Mouse (Mus musculus): ENCODE data around the gene Odf2.
A peak's percentile ranks its signal among the peaks of the same experiment; 100 is the strongest.

Odf2 gene

DNA sequence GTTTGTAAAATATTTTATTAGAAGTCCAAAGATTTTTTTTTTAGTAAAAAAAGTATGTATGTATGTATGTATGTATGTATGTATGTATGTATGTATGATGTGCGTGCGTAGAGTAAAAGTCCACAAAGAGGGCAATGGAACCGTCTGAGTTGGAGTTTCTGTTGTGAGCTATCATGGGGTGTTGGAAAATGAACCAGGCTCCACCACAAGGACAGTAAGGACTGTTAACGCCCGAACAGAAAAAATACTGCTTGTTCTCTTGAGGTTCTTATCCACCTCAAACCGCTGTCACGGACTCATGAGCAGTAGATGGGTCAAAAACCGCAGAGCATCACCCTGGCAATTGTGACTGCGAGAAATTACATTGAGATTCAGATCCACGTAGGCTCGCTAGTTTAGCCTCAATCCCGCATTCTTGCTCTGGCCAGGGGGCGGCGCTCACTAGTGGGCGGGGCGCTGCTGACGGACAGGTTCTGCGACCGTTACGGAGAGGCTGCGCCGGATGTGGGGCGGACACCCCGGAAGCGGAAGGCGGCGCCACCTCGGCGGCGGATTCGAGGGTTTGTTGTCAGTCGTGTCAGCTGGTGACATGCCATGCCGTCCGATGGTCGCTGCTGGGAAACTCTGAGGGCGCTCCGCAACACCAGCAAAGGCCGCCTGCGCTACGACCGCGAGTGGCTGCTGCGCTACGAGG, 46.0 kb downstream of the Odf2 start, which contains the start of gene Gle1:
TSS of gene Gle1 (plus strand) at position 521 of the 694 bp plus-strand sequence.
- DNase-seq (ENCODE audit: low spot score), result peak; percentile 95

DNA sequence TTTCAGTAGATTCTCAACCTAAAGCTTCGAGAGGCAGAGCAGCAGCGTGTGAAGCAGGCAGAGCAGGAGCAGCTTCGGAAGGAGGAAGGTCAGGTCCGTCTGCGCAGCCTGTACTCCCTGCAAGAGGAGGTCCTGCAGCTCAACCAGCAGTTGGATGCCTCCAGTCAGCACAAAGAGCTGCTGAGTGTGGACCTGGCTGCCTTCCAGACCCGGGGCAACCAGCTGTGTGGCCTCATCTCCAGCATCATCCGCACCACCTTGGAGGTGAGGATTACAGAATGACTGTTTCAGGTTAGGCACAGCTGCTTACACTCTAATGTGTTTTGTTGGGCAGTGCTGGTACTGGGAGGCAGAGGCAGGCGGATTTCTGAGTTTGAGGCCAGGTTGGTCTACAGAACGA, 51.1 kb downstream of the Odf2 start:
- DNase-seq (ENCODE audit: low spot score), result no peak

DNA sequence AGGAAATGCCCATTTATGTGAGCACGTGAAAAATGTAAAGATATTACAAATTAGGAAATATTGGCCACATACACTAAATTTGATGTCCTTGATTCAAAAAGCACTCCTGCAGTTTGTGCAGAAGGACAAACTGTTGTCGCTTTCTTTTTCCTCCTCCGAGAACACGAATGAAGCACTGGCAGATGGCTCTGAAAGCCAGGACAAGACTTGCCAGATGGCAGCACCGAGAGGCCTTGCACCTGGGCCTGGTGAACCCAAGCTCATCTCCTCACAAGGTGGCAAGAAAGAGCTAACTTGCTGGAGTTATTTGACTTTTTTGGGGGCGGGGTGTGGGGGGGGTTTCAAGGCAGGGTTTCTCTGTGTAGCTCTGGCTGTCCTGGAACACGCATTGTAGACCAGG, 51.8 kb downstream of the Odf2 start:
- DNase-seq (ENCODE audit: low spot score), result no peak

DNA sequence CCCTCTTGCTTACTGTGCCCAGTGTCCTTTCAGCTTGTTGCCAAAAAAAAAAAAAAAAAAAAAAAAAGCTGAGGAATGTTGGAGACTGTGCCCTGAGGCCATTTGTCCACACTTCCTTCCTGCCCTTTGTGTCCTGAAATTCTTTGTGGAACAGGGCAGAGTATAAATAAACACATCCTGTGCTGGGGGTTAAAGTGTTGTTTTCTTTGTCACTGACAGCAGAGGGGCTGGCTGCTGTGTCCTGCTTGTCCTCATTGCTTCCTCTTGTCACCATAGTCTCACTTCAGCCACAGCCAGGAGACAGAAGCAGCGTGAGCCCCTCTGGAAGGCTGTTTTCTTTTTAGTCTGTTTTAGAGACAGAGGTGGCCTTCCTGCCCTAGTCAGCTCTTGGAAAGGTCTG, 55.7 kb downstream of the Odf2 start:
- peak; percentile 80 for DNase-seq (ENCODE audit: low spot score)

DNA sequence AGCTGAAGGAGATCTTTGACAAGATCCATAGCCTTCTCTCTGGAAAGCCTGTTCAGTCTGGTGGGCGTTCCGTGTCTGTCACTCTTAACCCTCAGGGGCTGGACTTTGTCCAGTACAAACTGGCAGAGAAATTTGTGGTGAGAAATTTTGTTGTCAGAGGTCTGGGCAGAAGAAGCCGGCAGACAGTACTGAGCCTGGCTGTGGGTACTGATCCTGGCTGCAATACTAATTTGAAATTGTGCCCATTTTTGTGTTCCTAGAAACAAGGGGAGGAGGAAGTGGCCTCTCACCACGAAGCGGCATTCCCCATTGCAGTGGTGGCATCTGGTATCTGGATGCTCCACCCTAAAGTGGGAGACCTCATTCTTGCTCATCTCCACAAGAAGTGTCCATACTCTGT, 59.9 kb downstream of the Odf2 start:
- DNase-seq (ENCODE audit: low spot score), result no peak

DNA sequence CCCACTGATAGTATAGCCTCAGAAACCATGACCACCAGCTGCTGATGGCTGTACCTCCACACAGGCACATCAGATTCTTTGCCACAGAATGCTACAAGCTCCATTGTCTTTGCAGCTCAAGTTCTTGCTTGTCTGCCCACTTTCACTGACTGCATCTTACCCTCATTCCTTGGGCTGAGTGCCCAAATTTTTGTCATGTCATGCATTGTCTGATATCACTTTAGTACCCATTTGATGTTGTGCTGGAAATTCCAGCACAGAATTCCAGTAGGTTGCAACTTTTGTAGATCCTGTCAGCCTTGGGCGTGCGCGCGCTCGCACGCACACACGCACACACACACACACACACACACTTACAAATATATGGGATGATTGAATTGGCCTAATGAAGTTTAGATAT, 72.2 kb downstream of the Odf2 start:
- DNase-seq (ENCODE audit: low spot score), result no peak

DNA sequence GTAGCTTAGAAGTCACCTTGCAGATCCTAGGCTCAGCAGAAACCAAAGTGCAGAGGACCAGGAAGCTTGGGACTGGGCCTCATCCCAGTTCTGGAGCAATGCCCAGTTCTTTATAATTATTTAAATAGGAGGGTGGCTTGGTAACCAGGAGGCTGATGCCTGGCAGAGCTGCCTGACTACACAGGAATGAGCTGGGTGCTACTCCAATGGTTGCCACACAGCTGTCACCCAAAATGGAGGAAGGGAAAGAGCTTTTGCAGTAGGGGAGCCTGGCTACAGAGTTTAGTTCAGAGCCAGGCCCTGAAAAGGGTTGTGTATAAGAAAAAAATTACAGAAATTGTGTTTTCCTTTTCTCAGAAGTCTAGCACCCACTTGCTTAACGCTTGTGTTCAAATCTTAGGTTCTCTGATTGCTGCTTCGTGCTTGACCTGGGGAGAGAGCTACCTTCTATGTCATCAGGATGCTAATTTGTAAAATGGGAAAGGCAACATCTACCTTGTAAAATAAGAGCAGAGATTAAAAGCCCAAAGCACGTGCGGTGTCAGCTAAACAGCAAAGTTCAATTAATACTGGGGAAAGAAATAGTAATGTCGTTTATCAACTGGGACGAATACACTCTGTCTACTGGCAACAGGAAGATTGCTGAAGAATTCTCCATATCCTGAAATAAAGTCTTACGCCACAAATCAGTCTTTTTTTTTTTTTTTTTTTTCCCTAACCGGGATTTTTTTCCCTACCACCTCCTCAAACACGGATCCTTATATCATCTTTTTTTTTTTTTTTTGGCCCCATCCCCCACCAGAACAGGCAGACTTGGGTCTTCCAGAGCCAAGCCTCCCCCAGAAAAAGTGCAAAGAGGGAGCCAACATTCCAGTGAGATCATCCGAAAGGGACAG, 75.6 kb downstream of the Odf2 start:
- no peak for DNase-seq (ENCODE audit: low spot score)

DNA sequence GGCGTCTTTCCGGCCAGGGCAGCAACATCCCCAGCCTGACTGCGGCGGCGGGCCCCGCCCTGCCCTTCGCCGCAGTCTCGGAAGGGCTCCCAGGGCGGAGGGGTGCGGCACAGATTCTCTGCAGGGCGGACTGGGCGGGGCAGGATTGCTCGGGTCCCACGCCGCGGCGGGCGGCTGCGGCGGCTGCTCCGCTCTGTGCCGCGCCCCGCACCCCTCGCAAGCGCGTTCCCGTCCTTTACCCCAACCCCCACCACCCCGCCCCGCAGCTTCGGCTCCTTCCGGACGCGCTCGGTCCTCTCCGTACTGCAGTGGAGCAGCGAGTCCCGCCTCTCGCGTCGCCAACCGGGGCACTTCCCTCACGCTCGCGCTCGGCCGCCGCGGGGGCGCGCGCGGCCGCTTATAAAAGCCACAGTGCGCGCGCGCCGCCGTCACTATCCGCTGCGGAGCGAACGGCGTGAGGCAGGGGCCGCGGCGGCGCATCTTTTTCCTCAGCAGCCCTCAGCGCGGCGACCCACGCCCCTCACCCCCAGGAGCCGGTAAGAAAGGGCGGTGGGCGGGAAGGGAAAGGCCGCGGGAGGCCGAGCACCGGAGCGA, 76.3 kb downstream of the Odf2 start, which contains the start of gene Sptan1:
TSS of gene Sptan1 (plus strand) at position 311 of the 594 bp plus-strand sequence.
- DNase-seq (ENCODE audit: low spot score), result peak; percentile 97

DNA sequence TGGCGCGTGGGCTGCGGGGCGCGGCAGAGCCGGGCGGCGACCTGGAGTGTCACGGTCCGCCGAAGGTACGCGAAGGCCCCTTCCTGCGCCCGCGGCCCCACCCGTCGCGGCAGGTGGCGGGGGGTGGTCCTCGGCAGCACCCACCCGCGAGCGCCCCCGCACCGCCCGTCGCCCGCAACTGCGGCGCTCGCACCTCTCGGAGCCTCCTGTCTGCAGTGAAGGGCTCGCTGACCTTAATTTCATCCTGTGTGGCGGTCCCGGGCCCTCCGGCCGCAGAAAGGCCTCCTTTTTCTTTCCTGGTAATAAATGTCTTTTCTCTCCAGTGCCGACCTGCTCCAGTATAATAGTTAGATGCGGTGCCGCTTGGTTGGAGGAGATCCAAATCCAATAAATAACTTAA, 76.9 kb downstream of the Odf2 start:
- peak; percentile 30 for DNase-seq (ENCODE audit: low spot score)

DNA sequence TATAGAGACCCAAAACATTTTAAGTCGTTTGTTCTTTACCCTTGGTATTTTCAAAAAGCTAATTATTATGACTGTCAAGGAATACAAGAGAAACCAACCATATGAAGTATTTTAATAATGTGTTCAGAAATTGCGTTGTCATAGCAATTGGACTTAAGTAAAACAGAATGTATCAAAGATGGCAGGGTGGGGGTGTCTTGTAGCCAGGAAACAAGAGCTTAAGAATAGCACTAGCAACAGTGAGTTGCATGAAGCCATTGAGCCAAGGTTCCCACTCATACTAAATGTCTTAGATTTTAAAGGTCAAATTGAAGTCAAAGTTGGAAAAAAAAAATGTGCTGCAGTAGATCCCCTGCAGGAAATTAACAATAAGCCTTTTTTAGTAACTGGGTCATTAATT, 77.8 kb downstream of the Odf2 start:
- DNase-seq (ENCODE audit: low spot score), result no peak

DNA sequence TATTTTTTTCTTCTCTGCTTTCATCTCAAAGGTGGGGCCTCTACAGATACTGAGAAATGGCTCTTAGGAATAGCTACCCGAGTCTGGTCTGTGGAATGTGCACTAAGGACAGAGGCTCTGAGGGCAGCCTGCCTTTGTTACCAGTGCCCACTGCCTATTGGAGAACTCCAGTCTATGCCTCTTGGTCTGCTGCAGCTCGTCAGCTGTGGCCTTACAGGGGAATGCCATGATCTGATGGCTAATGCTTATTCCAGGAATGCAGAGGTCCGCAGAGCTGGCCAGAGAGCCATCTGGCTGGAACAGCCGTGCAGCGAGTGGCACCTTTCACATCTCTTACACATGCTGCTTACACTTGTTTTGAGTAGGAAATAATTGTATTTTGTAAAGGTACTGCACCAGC, 78.7 kb downstream of the Odf2 start:
- no peak for DNase-seq (ENCODE audit: low spot score)

DNA sequence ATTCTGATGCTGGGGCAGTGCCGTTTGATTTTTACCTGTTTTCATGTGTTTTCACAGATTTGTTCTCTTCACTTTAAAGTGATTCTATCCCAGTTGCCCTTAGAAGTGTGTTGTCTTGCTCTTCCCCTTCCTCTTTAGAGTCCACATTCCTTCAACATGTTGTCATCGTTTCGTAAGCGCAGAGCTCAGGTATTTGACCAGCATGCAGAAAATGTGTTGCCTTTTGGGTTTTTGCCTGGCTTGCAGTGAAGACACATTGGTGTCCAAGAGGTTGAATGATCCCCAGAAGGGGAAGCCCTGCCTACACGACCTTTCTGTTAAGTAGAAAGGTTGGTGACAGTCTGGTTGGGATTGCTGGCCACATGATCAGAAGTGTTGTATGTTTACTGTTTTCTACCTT, 79.6 kb downstream of the Odf2 start:
- peak; percentile 68 for DNase-seq (ENCODE audit: low spot score)

DNA sequence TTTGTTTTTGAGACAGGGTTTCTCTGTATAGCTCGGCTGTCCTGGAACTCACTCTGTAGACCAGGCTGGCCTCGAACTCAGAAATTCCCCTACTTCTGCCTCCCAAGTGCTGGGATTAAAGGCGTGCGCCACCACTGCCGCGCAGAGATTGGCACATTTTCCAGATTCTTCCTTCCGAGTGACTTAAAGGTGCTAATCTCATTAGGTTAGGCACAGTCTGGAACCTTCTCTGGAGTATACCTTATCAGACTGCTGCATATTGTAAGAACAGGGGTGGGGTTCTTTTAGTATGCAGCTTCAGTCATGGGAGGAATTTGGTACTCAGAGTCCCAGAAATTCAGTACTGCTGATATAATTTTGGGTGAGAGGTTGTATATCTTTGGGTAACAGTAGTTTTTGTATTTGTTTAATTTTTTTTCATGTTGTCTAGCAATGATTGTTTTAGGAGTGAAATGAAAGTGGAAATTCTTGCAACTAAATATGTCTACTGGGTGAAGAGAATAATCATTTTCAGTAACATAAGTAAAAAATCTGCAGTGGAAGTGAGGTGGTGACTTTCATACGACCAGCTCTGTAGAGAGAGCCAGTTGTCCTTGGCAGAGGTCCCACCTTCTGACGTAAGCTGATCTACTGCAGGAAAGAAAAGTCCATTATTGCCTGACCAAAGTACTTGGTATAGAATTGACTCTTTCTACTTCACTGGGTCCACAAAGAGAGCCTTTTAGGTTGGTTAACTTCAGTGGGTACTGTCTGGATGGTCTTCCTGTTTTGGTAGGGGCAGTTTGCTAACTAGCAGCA, 83.0 kb downstream of the Odf2 start:
- no peak for DNase-seq (ENCODE audit: low spot score)

DNA sequence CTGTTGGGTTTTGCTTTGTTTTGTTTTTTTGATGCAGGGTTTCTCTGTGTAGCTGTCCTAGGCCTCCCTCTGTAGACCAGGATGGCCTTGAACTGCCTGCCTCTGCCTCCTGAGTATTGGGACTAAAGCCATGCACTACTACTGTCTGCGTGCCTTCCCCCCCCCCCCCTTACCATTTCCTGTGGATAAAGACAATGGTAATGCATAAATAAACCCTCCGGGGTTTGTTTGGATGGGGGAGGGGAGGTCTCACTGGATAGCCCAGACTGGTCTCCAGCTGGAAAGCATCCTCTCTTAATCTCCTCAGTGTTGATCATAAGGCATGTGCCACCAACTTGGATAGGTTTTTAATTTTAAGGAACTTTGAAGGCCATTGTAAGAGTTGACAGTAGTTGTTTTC, 84.5 kb downstream of the Odf2 start:
- no peak for DNase-seq (ENCODE audit: low spot score)

DNA sequence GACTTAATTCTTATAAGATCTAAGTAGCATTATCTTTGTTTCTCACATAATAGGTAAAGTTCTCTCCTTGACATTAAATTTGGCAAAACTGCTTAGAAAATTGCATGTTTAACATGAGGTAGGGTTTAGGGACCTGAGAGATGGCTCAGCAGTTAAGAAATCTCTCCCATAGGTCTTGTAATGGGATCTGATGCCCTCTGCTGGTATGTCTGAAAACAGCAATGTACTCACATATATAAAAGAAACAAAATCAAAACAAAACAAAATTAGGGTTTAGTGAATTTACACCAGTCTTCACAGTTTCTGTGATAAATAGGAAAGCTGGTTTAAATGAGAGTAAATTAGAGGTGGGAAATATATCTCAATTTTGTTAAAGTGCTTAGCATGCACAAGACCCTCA, 88.3 kb downstream of the Odf2 start:
- DNase-seq (ENCODE audit: low spot score), result no peak

DNA sequence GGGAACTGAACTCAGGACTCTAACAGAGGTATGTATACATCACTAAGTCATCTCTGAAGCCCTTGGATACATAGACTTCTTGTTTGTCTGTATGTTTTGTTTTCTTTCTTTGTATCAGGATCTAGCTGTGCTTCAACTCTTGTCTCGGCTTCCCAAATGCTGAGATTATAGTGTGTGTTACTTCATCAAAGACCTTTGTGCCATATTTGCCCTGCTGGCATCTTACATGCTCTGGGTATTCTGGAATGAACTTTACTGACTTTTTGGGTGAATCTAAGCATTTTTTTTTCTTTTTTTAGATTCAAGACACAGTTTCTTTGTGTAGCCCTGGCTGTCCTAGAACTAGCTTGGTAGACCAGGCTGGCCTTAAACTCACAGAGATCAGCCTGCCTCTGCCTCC, 91.6 kb downstream of the Odf2 start:
- no peak for DNase-seq (ENCODE audit: low spot score)
